Mouse (Mus musculus) heart, postnatal 25 days (tissue): ENCODE measurements around the gene Cfap126. TPM values are rescaled to one million over a fixed set of nuclear protein-coding genes. Genes with fewer than 3 reads are reported as not detected.

Source experiments
- DNase-seq: peaks from one replicate; pipeline ENCODE4 v3.0.0; 2022; ENCODE audit warnings: low spot score
- intact Hi-C: fragments of 180-260 bp; cut with DNase I; formaldehyde crosslinking; loops from one replicate; pipeline ENCODE4 v1.15.1; 2025
- microRNA-seq: library from miRNA; unstranded; fragments of <30 nt; microRNA quantifications from one replicate; pipeline ENCODE4 v1.2.0, GENCODE M21; 2022
- total RNA-seq, 2 experiments: library from RNA; stranded (reverse); gene quantifications; 2 replicates each; pipeline ENCODE4 v1.2.3; 2021

The Cfap126 gene
- total RNA-seq, 2 experiments from 2014 or later, result 0.34 to 1.1 TPM

- DNase-seq, result no peak
- intact Hi-C loops, result no loop called here
Observed at GRCm38 (mm10) chr1:171169913-171170312, 56.2 kb downstream of the Cfap126 start.

GRCm38 (mm10) chr1:171171138-171171537 lies 57.4 kb downstream of the Cfap126 start:
- intact Hi-C loops, result no loop called here
- DNase-seq, result no peak

GRCm38 (mm10) chr1:171172779-171173178 lies 59.1 kb downstream of the Cfap126 start:
- DNase-seq, result no peak
- intact Hi-C loops, result no loop called here

Small RNAs within 50 kb of the gene (microRNA-seq; reads per million reads assigned to microRNA genes)
- not detected for gene Gm27552
- not detected for gene Gm27844
- 0.83 reads per million for gene Mir6546

Other genes starting within 250 kb of the Cfap126 start
- gene Atf6, start 246.1 kb upstream of the Cfap126 start, total RNA-seq, result 10 to 100 TPM; 56.5 to 58.9 TPM
- under 1 TPM; 0.31 to 0.34 TPM for gene Gm26620, start 228.9 kb upstream of the Cfap126 start, total RNA-seq
- 1 to 10 TPM; 6.7 to 7.0 TPM for gene Dusp12, start 228.4 kb upstream of the Cfap126 start, total RNA-seq
- not detected for gene Fcrlb, start 201.0 kb upstream of the Cfap126 start, total RNA-seq
- under 1 TPM; 0.45 to 0.73 TPM for gene Fcrla, start 186.3 kb upstream of the Cfap126 start, total RNA-seq
- gene Fcgr2b, start 137.4 kb upstream of the Cfap126 start, total RNA-seq, result 1 to 10 TPM; 6.9 to 7.1 TPM
- under 1 TPM; 0.34 to 0.52 TPM for gene Fcgr4, start 95.0 kb upstream of the Cfap126 start, total RNA-seq
- gene Fcgr3, start 49.0 kb upstream of the Cfap126 start, total RNA-seq, result 10 to 100 TPM; 12.5 to 15.6 TPM
- 1,000 to 10,000 TPM; 1,121 to 1,186 TPM for gene Sdhc, start 36.7 kb downstream of the Cfap126 start, total RNA-seq
- gene Mpz, start 36.8 kb downstream of the Cfap126 start, total RNA-seq, result 1 to 10 TPM in 1 of 2 experiments, under 1 TPM in 1; 0.29 to 6.7 TPM
- 100 to 1,000 TPM; 253 to 281 TPM for gene Pcp4l1, start 82.3 kb downstream of the Cfap126 start, total RNA-seq
- gene Nr1i3, start 100.1 kb downstream of the Cfap126 start, total RNA-seq, result not detected
- gene Tomm40l, start 108.6 kb downstream of the Cfap126 start, total RNA-seq, result 100 to 1,000 TPM in 1 of 2 experiments, 10 to 100 TPM in 1; 88.9 to 101 TPM
- gene Apoa2, start 111.1 kb downstream of the Cfap126 start, total RNA-seq, result 1 to 10 TPM; 2.9 to 3.0 TPM
- 10 to 100 TPM; 11.0 to 12.9 TPM for gene Fcer1g, start 120.4 kb downstream of the Cfap126 start, total RNA-seq
- gene Adamts4, start 136.5 kb downstream of the Cfap126 start, total RNA-seq, result 1 to 10 TPM in 1 of 2 experiments, under 1 TPM in 1; 0.49 to 2.0 TPM
- 1,000 to 10,000 TPM; 1,437 to 1,441 TPM for gene Ndufs2, start 137.5 kb downstream of the Cfap126 start, total RNA-seq
- gene B4galt3, start 156.4 kb downstream of the Cfap126 start, total RNA-seq, result 10 to 100 TPM; 16.4 to 17.8 TPM
- 10 to 100 TPM; 13.4 to 13.7 TPM for gene Ppox, start 167.3 kb downstream of the Cfap126 start, total RNA-seq
- 10 to 100 TPM; 19.7 to 21.3 TPM for gene Usp21, start 174.1 kb downstream of the Cfap126 start, total RNA-seq
- gene Ufc1, start 181.1 kb downstream of the Cfap126 start, total RNA-seq, result 10 to 100 TPM; 80.7 to 81.5 TPM
- gene Dedd, start 215.2 kb downstream of the Cfap126 start, total RNA-seq, result 10 to 100 TPM; 21.9 to 22.2 TPM
- gene Nit1, start 231.7 kb downstream of the Cfap126 start, total RNA-seq, result 10 to 100 TPM; 26.1 to 29.9 TPM
- 10 to 100 TPM; 74.3 to 84.4 TPM for gene Pfdn2, start 231.8 kb downstream of the Cfap126 start, total RNA-seq
- gene Klhdc9, start 246.9 kb downstream of the Cfap126 start, total RNA-seq, result not detected